Mouse (Mus musculus) heart, postnatal 0 days (tissue): Measurements from ENCODE around the gene Mecr.

Source experiments
- CTCF ChIP-seq: IDR thresholded peaks from 2 replicates; pipeline ENCODE4 v1.5.1; 2016; ENCODE audit warnings: antibody characterized with exemption, control low read depth, low read depth
- EP300 ChIP-seq: IDR thresholded peaks from 2 replicates; pipeline ENCODE4 v1.6.1; 2016; ENCODE audit warnings: antibody characterized with exemption, low read depth

DNA sequence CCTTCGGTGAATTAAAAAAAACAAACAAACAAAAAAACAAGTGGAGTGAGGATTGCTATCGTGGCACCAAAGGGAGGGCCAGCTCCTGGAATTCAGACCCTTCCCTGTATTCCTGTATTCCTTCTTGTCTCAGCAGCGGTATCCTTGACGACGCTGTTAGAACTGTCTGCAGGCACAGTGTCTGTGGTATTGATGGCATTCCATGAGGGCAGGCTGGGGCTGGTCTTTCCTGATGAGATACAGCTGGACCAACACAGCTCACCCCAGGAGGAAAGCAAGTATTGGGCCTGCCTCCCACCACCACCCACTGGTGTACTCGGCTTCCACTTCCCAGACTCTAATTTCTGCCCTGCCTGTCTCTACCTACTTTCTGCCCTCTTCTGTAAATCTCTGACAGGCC is 4.8 kb downstream of the Mecr start:
- TF ChIP-seq CTCF (no peak), EP300 (no peak)
